Mouse (Mus musculus) ES-Bruce4 (cell line): ENCODE results near the gene Casq2.

Experiments used
- CTCF ChIP-seq: IDR thresholded peaks from one replicate; pipeline ENCODE4 v1.8.1; 2011; ENCODE audit warnings: low read depth, low read length
- EP300 ChIP-seq: IDR thresholded peaks from 2 replicates; pipeline ENCODE4 v1.6.1; 2011; ENCODE audit warnings: low read depth, low read length; ENCODE audit not compliant: insufficient read depth
- POLR2A ChIP-seq: IDR thresholded peaks from one replicate; pipeline ENCODE4 v1.8.1; 2011; ENCODE audit warnings: low read length; ENCODE audit not compliant: insufficient read depth

- no peak for TF ChIP-seq POLR2A
- no peak for TF ChIP-seq EP300
- TF ChIP-seq CTCF = no peak
Observed at GRCm38 (mm10) chr3:102037806-102038205, 48.4 kb upstream of the Casq2 start.
